Mouse (Mus musculus) kidney, adult 11 months (tissue): ENCODE data around the gene Ifna6.
"Not testable (repeated sequence)": the region's sequence is repeated elsewhere in the genome, so short reads cannot be mapped to it uniquely, and the experiment has no call there.

Experiments
- DNase-seq: peaks from one replicate; pipeline ENCODE4 v3.0.0; 2022

The Ifna6 gene

GRCm38 (mm10) chr4:88827116-88827515, at the start of gene Ifna6:
Ifna6 (plus strand) TSS chr4:88827416.
- DNase-seq = not testable (repeated sequence)

- not testable (repeated sequence) for DNase-seq
Observed at GRCm38 (mm10) chr4:88779550-88779949, 47.7 kb upstream of the Ifna6 start, which contains the start of gene Gm13272. Gm13272 (plus strand) TSS chr4:88779850.

- DNase-seq = peak; percentile 8
Observed at GRCm38 (mm10) chr4:88780320-88780719, 46.9 kb upstream of the Ifna6 start.

GRCm38 (mm10) chr4:88781831-88782230, 45.4 kb upstream of the Ifna6 start, which contains the start of gene Ifnz:
Ifnz (plus strand) TSS chr4:88782131.
- not testable (repeated sequence) for DNase-seq

- peak; percentile 35 for DNase-seq
Observed at GRCm38 (mm10) chr4:88782335-88782734, 44.9 kb upstream of the Ifna6 start.

- not testable (repeated sequence) for DNase-seq
Observed at GRCm38 (mm10) chr4:88785409-88785808, 41.8 kb upstream of the Ifna6 start, which contains the start of gene Gm13276. Gm13276 (plus strand) TSS chr4:88785709.

GRCm38 (mm10) chr4:88788402-88788801, 38.8 kb upstream of the Ifna6 start, which contains the start of gene Gm13277:
Gm13277 (plus strand) TSS chr4:88788632.
- peak; percentile 79 for DNase-seq

- DNase-seq = not testable (repeated sequence)
Observed at GRCm38 (mm10) chr4:88791250-88791649, 36.0 kb upstream of the Ifna6 start, which contains the start of gene Gm13278. Gm13278 (plus strand) TSS chr4:88791550.

GRCm38 (mm10) chr4:88793936-88794675, 33.1 kb upstream of the Ifna6 start, which contains the start of gene Gm13275:
Gm13275 (plus strand) TSS chr4:88794487.
- DNase-seq = peak; percentile 77

- DNase-seq = not testable (repeated sequence)
Observed at GRCm38 (mm10) chr4:88797097-88797496, 30.1 kb upstream of the Ifna6 start, which contains the start of gene Gm13279. Gm13279 (plus strand) TSS chr4:88797397.

GRCm38 (mm10) chr4:88799365-88799764, 27.9 kb upstream of the Ifna6 start, which contains the start of gene Gm13285:
Gm13285 (plus strand) TSS chr4:88799665.
- DNase-seq = not testable (repeated sequence)

- DNase-seq = not testable (repeated sequence)
Observed at GRCm38 (mm10) chr4:88802954-88803353, 24.3 kb upstream of the Ifna6 start, which contains the start of gene Gm13287. Gm13287 (plus strand) TSS chr4:88803254.

GRCm38 (mm10) chr4:88805231-88805630, 22.0 kb upstream of the Ifna6 start, which contains the start of gene Gm13288:
Gm13288 (plus strand) TSS chr4:88805531.
- DNase-seq = not testable (repeated sequence)

- DNase-seq = peak; percentile 52
Observed at GRCm38 (mm10) chr4:88805761-88806160, 21.5 kb upstream of the Ifna6 start.

- no peak for DNase-seq
Observed at GRCm38 (mm10) chr4:88815928-88816327, 11.3 kb upstream of the Ifna6 start, which contains the start of gene Ifna7. Ifna7 (plus strand) TSS chr4:88816228.

GRCm38 (mm10) chr4:88819659-88820058, 7.6 kb upstream of the Ifna6 start, which contains the start of gene Ifna11:
Ifna11 (plus strand) TSS chr4:88819959.
- DNase-seq = no peak

GRCm38 (mm10) chr4:88822995-88823394, 4.2 kb upstream of the Ifna6 start:
- no peak for DNase-seq

- peak; percentile 3 for DNase-seq
Observed at GRCm38 (mm10) chr4:88830523-88830922, 3.3 kb downstream of the Ifna6 start.

GRCm38 (mm10) chr4:88835225-88835624, 8.0 kb downstream of the Ifna6 start, which contains the start of gene Ifna5:
Ifna5 (plus strand) TSS chr4:88835525.
- DNase-seq = not testable (repeated sequence)

GRCm38 (mm10) chr4:88838828-88839227, 11.6 kb downstream of the Ifna6 start:
- no peak for DNase-seq

- no peak for DNase-seq
Observed at GRCm38 (mm10) chr4:88840058-88840457, 12.8 kb downstream of the Ifna6 start.

GRCm38 (mm10) chr4:88841438-88841911, 14.3 kb downstream of the Ifna6 start, which contains the start of gene Ifna4:
Ifna4 (plus strand) TSS chr4:88841861.
- no peak for DNase-seq

GRCm38 (mm10) chr4:88845334-88845733, 18.1 kb downstream of the Ifna6 start:
- DNase-seq = no peak
